Mouse (Mus musculus): ENCODE results near the gene Akr1c21. TPM values are rescaled to one million over a fixed set of nuclear protein-coding genes. Genes with fewer than 3 reads are reported as not detected.
"Not testable (repeated sequence)": the region's sequence is repeated elsewhere in the genome, so short reads cannot be mapped to it uniquely, and the experiment has no call there.

The Akr1c21 gene
- not detected in 2 replicates for polyA plus RNA-seq (2015; fragmentation: Nextera tagmentation; extraction: Ambion mirVana)

DNA sequence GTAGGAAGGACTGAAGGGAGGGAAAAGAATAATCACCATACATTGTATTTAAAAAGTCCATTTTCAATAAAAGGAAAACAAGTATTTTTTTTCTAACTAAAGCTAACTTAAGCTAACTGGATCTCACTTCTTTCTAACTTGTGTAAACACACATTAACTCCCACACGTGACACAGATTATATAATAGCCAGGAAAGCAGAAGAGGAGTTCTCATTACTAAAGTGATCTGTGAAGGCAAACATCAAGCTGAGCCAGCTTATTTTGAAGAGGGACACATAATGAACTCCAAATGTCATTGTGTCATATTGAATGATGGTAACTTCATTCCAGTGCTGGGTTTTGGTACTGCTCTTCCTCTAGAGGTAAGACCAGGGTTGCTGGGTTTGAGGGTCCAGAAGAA lies at the start of gene Akr1c21:
Akr1c21 (plus strand) TSS at position 205 of the 400 bp plus-strand sequence.
- no peaks in the 10 kb centered on the region for H3K36me3 ChIP-seq
- H3K4me3 ChIP-seq: no peak within 1 kb of the TSS
- no peak for ATAC-seq (replicated peaks; ENCODE audit: insufficient number of reproducible peaks, insufficient read depth, low FRiP score, low read depth)
- no peaks in the 10 kb centered on the region for H3K9me3 ChIP-seq (replicated peaks)
- H3K4me2 ChIP-seq: no peak within 1 kb of the TSS
- WGBS: 67% methylated on average over 1 of the region's 1 CpGs
- no peak within 1 kb of the TSS for H3K9ac ChIP-seq
- no peaks in the 10 kb centered on the region for H3K27me3 ChIP-seq
- H3K4me1 ChIP-seq (replicated peaks): no peaks in the 10 kb centered on the region
- H3K27ac ChIP-seq: no peak within 1 kb of the TSS

GRCm38 (mm10) chr13:4559143-4559542 lies 14.7 kb upstream of the Akr1c21 start:
- ATAC-seq (replicated peaks; ENCODE audit: insufficient number of reproducible peaks, insufficient read depth, low FRiP score, low read depth): no peak

DNA sequence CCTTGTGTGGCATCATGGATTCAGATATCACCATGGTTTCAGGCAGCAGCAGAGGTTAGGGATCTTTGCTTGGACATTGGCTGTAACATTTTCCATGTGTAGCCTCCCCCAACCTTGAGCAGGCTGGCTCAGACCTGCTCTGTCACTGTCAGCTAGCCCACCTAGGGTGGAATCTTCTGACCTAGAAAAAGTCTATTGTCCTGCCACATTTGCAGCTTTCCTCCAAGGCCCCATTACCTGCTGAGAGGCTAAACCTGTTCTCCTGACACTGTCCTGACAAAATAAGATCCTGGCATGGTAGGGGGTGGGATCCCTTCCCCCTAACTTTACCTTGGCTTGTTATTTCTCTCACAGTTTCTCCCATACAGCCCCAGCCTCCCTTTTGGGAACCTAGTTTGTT lies 13.4 kb upstream of the Akr1c21 start:
- H3K27me3 ChIP-seq: no peaks in the 10 kb centered on the region
- no peak overlapping the region for H3K4me2 ChIP-seq
- no peaks in the 10 kb centered on the region for H3K9me3 ChIP-seq (replicated peaks)
- no peaks in the 10 kb centered on the region for H3K36me3 ChIP-seq
- no peak overlapping the region for H3K9ac ChIP-seq
- no peak overlapping the region for H3K4me3 ChIP-seq
- no peaks in the 10 kb centered on the region for H3K4me1 ChIP-seq (replicated peaks)
- no peak for ATAC-seq (replicated peaks; ENCODE audit: insufficient number of reproducible peaks, insufficient read depth, low FRiP score, low read depth)
- H3K27ac ChIP-seq: no peak overlapping the region

More at GRCm38 (mm10) chr13:4559143-4559542, 14.7 kb upstream of the Akr1c21 start:
- Histone ChIP-seq H3K27me3 (no peaks in the 10 kb centered on the region), H3K9me3 (replicated peaks) (no peaks in the 10 kb centered on the region), H3K4me3 (no peak overlapping the region), H3K4me2 (no peak overlapping the region), H3K4me1 (replicated peaks) (no peaks in the 10 kb centered on the region), H3K36me3 (no peaks in the 10 kb centered on the region), H3K27ac (no peak overlapping the region), H3K9ac (no peak overlapping the region)
- WGBS: 71% methylated on average over 1 of the region's 1 CpGs

DNA sequence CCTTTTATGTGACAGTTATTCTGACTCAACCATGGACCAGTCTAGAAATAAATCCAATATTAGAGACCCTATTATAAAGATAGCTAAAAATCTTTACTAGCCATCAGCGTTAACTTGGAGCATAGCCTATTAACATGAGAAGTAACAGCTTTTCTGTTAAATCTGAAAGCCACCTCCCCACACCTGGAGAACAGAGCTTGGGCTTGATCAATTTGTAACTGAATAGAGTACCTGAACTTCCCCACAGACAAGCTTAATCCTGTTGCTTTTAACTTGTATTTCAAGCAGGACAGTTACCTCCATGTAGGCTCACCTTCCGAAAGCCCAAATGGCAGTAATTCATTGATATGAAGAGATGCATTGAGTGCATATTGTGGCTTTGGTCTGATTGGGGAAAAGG lies 7.9 kb upstream of the Akr1c21 start:
- no peak for ATAC-seq (replicated peaks; ENCODE audit: insufficient number of reproducible peaks, insufficient read depth, low FRiP score, low read depth)
- H3K27ac ChIP-seq: no peak overlapping the region
- no peaks in the 10 kb centered on the region for H3K9me3 ChIP-seq (replicated peaks)
- no peaks in the 10 kb centered on the region for H3K4me1 ChIP-seq (replicated peaks)
- no peak overlapping the region for H3K9ac ChIP-seq
- no peak overlapping the region for H3K4me2 ChIP-seq
- H3K4me3 ChIP-seq: no peak overlapping the region
- no peaks in the 10 kb centered on the region for H3K36me3 ChIP-seq
- H3K27me3 ChIP-seq: no peaks in the 10 kb centered on the region
- WGBS: 73% methylated on average over 2 of the region's 2 CpGs

DNA sequence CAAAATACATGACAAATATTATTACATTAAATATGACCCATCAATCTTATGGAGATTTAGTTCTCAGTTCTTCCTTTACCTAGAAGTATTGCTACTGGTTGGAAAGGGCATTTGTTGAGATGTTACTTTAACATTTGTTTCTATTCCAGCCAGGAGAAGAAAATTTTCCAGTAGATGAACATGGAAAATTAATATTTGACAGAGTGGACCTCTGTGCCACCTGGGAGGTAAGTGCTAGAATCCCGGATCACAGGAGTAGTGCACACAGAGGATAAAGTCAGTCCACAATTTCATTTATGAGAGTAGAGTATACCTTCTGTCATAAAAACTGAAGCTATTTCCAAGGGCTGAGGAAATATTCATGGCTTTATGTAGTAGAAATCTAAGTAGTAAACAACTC lies 3.0 kb downstream of the Akr1c21 start:
- WGBS: 73% methylated on average over 1 of the region's 1 CpGs
- H3K27me3 ChIP-seq: no peaks in the 10 kb centered on the region
- H3K9me3 ChIP-seq (replicated peaks): no peaks in the 10 kb centered on the region
- no peak overlapping the region for H3K9ac ChIP-seq
- ATAC-seq (replicated peaks; ENCODE audit: insufficient number of reproducible peaks, insufficient read depth, low FRiP score, low read depth): no peak
- no peak overlapping the region for H3K4me3 ChIP-seq
- H3K4me1 ChIP-seq (replicated peaks): no peaks in the 10 kb centered on the region
- H3K4me2 ChIP-seq: no peak overlapping the region
- H3K36me3 ChIP-seq: no peaks in the 10 kb centered on the region
- H3K27ac ChIP-seq: no peak overlapping the region

DNA sequence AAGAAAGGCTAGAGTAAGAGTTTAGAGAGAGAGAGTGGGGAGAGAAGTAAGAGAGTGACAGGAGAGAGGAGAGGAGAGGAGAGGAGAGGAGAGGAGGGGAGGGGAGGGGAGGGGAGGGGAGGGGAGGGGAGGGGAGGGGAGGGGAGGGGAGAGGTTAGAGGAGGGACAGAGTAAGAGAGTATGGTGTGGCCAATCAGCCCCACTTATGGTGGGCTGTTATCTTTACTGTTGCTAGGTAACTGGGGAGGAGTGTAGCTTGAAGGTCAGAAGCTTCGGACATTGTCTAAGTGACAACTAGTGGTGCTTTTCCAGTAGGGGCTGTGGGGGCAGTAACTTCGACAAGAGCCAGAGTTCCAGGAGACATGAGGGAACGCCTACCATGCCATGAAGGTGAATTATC lies 29.6 kb downstream of the Akr1c21 start:
- H3K4me2 ChIP-seq; H3K9ac ChIP-seq; H3K4me1 ChIP-seq (replicated peaks); H3K27me3 ChIP-seq; H3K27ac ChIP-seq; ATAC-seq (replicated peaks; ENCODE audit: insufficient number of reproducible peaks, insufficient read depth, low FRiP score, low read depth); H3K4me3 ChIP-seq; H3K9me3 ChIP-seq (replicated peaks): not testable (repeated sequence)
- peaks cover 23% of the 10 kb centered on the region for H3K36me3 ChIP-seq
- WGBS: 39% methylated on average over 3 of the region's 3 CpGs

DNA sequence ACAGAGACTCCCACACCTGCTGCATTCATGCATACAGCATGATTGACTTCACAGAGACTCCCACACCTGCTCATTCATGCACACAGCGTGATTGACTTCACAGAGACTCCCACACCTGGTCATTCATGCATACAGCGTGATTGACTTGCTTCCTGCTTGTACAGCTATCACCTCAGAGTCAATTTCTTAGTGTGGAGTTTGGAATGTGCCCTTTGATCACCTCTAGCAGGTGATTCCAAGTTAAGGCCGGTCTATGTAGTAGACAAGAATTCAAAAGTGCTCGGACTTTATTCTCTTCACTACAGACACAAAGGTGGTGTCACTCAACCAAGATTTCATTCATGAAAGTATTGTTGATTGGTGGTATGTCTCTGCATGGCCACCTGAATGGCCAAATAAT lies 32.9 kb downstream of the Akr1c21 start:
- Histone ChIP-seq H3K27me3 (no peaks in the 10 kb centered on the region), H3K9ac (no peak overlapping the region), H3K4me3 (no peak overlapping the region), H3K4me2 (no peak overlapping the region), H3K4me1 (replicated peaks) (no peaks in the 10 kb centered on the region), H3K36me3 (no peaks in the 10 kb centered on the region; the same call in 1 of the 2 replicates), H3K9me3 (replicated peaks) (no peaks in the 10 kb centered on the region), H3K27ac (no peak overlapping the region)
- ATAC-seq (replicated peaks; ENCODE audit: insufficient number of reproducible peaks, insufficient read depth, low FRiP score, low read depth): no peak
- 83% methylated on average over 4 of the region's 4 CpGs for WGBS

DNA sequence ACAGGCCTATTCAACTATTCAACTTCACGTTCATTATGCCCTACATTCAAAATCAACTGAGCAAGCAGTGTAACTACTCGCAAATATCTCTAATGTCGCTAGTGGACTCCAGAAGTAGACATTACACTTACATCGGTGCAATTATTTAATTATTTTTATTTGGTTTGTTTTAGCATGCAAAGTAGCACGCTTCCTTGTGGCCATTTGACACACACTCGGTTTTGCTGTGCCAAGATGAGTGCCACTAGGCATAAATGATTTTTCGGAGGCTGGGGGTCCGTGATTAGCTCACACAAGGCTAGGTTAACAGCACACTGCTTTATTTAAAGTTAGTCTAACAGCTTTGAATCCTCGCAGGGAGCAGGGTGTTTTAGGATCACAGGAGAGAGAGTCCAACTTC lies 34.7 kb downstream of the Akr1c21 start:
- Histone ChIP-seq H3K9me3 (replicated peaks) (no peaks in the 10 kb centered on the region), H3K9ac (peak overlapping the region; percentile 73), H3K36me3 (no peaks in the 10 kb centered on the region), H3K4me3 (peak overlapping the region; percentile 75), H3K4me2 (peak overlapping the region; percentile 66), H3K27me3 (no peaks in the 10 kb centered on the region), H3K27ac (peak overlapping the region; percentile 78), H3K4me1 (replicated peaks) (no peaks in the 10 kb centered on the region)
- WGBS: 27% methylated on average over 9 of the region's 9 CpGs
- no peak for ATAC-seq (replicated peaks; ENCODE audit: insufficient number of reproducible peaks, insufficient read depth, low FRiP score, low read depth)

DNA sequence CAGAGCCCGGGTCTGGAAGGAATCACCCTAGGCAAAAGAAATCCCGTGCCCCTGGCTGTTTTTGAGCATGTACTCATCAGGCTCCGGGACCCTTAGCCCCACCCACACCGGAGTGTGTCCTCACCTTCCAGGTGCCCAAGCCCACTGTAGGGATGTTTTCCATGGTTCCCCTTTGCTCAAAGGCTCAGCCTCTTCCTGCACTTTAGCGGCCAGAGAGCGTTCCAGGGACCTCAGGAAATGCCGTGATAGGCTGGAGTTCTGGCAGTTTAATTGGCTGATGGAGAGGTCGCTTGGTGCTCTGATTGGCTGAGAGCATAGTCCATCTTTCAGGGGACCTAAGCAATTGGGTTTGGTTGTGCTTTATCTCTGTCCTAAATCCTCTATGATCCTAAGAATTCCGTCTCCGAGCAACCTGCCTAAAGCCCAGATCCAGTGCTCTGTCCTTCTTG lies 35.1 kb downstream of the Akr1c21 start, which contains the start of gene Akr1e1:
Akr1e1 (minus strand) TSS at position 214 of the 449 bp plus-strand sequence.
- no peaks in the 10 kb centered on the region for H3K27me3 ChIP-seq
- peak within 1 kb of the TSS; percentile 66 for H3K4me2 ChIP-seq
- no peaks in the 10 kb centered on the region for H3K36me3 ChIP-seq
- no peaks in the 10 kb centered on the region for H3K9me3 ChIP-seq (replicated peaks)
- no peaks in the 10 kb centered on the region for H3K4me1 ChIP-seq (replicated peaks)
- peak; percentile 99 for ATAC-seq (replicated peaks; ENCODE audit: insufficient number of reproducible peaks, insufficient read depth, low FRiP score, low read depth)
- H3K4me3 ChIP-seq: peak within 1 kb of the TSS; percentile 75
- H3K27ac ChIP-seq: peak within 1 kb of the TSS; percentile 78
- H3K9ac ChIP-seq: peak within 1 kb of the TSS; percentile 73
- WGBS: 5% methylated on average over 10 of the region's 10 CpGs

DNA sequence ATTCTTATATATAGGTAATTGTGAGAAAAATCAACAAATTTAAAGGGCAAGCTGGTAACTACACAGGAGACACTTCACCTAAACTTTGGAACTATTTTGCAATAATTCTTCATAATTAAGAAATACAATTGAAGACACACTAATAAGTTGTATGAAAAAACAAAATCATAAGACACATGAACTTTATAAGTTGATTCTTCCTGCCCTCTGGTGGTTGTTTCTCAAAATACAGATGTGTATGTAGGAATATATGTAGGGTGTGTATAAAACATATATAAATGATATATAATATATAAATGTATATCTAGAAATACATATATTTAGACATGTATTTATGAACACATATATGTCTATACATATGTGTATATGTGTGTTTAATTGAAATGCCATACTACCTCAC lies 37.0 kb downstream of the Akr1c21 start:
- no peaks in the 10 kb centered on the region for H3K4me1 ChIP-seq (replicated peaks)
- no peak for ATAC-seq (replicated peaks; ENCODE audit: insufficient number of reproducible peaks, insufficient read depth, low FRiP score, low read depth)
- no peak overlapping the region for H3K4me3 ChIP-seq
- no peaks in the 10 kb centered on the region for H3K9me3 ChIP-seq (replicated peaks)
- H3K4me2 ChIP-seq: no peak overlapping the region
- H3K36me3 ChIP-seq: no peaks in the 10 kb centered on the region
- no peak overlapping the region for H3K9ac ChIP-seq
- no peak overlapping the region for H3K27ac ChIP-seq
- H3K27me3 ChIP-seq: no peaks in the 10 kb centered on the region
